Mouse (Mus musculus) thymus, postnatal 36 days (tissue): ENCODE results near the gene Armcx4.
"Not testable (repeated sequence)": the region's sequence is repeated elsewhere in the genome, so short reads cannot be mapped to it uniquely, and the experiment has no call there.

Experiments
- DNase-seq, 2 experiments: peaks; one replicate each; pipeline ENCODE4 v3.0.0; 2022; ENCODE audit warnings: mixed read lengths in 2 of 2

Gene Armcx4

DNA sequence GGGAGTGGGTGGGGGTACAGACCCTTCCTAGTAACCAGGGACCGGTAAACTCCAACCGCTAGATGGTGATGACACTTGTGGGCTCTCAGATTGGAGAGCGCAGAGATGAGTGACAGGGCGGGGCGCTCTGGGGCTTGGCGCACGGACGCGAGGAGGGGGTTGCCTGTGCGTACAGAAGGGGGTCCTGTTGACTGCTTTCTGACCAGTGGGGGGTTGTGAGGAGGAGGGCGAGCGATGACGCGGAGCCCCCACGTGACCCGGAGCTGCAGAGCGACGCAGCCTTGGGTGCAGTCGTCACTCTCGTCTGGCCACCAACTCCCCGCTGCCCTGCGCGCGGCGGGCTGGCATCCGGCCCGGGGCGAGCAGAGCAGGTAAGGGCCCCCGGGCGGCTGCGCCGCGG is at the start of gene Armcx4:
Gene Armcx4, plus strand, starts transcription at position 253 of the 400 bp plus-strand sequence.
- peak; percentile 37 to 52 for DNase-seq

DNA sequence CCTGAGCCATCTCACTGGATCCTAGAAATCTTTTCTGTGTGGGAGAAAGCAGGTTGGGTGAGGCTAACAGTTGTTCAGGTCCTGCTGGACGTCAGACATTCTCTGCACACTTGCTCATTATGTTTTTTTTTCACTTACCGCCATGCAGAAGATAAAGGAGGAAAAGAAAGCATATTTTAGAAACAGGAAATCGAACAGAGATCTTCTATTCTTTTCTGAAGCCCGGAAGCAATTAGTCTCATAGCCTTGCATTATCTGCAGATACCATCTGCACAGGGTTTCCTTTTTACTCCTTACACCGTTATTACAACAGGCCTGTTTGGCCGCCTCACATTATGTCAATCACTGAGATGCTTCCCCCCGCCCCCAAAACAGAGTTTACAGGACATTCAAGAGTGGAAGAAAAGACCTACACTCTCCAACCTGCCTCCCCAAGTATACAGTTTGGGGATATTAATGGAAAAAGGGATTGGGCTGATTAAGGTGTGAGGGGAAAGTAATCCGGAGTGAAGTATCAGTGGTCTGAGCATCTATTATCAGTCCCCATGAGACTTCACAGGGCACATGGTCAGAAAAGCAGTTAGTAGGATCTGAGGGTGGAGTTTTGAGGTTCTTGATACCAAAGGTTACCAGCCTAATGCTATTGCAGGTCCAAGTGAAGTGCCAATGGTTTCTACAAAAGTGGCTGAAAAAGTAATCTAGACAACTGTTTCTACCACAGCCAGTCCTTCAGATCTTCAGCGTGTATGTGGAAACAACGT is 45.1 kb upstream of the Armcx4 start:
- no peak for DNase-seq

DNA sequence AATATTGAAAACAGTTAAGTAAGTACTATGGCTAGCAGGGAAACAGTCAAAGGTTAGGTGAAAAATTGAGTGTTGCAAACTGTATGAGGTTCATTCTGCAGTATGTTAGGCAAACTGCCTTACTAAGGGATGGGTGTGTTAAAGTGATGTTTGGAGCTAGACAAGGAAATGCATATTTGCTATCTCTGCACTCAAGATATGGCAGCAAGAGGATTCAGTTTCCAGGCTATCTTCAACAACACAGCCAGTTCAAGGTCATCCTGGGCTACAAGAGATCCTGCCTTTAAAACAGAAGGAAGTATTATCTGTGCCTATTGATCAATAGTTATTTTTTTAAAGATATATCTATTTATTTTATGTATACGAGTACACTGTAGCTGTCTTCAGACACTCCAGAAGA is 40.0 kb upstream of the Armcx4 start:
- DNase-seq: no peak

DNA sequence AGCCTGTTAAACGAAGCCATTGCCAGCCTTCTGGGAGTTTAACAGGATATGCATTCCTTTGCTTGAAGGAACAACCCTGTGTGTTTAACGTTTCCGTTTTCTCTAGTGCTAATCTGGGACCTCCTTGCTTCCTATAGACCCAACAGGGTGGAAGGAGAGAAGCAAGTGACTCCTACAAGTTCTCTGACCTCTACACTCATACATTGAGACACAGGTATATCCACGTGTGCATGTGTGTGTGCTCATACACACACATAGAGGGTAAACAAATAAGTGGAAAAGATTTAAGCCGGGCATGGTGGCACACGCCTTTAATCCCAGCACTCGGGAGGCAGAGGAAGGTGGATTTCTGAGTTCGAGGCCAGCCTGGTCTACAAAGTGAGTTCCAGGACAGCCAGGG is 38.9 kb upstream of the Armcx4 start:
- no peak for DNase-seq

DNA sequence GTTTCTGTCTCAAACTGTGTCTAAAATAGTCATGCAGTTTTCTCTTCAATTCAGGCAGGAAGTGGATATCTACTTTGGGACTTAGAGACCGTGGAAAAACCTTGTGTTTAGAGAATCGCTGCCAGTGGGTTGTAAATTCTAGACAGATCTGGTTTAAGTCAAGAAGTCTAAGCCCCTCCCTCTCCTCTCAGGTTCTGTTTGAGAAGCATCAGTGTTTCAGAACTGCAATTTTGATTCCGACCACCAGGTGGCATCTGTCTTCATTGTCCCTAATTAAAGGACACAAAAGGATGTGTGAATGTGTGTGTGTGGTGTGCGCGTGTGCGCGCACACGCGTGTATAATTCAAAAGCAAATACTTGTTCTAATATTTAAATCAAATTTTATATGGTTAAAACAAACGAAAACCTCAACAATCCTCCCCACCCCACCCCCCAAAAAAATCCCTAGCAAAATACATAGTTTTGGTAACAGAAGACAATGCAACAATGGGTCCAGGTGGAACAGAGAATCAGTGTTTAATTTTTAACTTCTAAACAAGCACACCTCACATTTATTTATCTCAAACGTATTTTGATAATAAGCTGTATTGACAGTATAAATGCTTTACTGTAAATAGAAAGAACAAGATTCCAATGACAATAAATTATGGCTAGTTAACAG is 38.2 kb upstream of the Armcx4 start:
- DNase-seq: peak; percentile 56 to 66

DNA sequence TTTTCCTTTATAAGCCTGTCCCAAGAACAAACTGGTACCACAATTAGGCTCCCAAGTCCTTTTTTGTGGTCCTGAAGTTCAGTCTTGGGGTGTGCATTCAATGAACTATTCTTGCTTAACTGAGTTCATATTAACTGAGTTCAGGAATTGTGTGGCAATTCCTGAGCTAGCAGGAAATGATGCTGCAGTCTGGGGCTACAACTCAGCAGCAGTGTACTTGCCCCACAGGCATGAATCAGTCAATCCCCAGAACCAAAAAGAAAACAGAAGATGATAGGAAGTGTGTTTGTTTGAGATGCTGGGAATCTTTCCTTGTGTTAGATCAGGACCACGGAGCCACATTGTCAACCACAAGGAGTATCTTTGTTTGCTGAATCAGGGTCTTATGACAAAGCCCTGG is 34.3 kb upstream of the Armcx4 start:
- DNase-seq: no peak

DNA sequence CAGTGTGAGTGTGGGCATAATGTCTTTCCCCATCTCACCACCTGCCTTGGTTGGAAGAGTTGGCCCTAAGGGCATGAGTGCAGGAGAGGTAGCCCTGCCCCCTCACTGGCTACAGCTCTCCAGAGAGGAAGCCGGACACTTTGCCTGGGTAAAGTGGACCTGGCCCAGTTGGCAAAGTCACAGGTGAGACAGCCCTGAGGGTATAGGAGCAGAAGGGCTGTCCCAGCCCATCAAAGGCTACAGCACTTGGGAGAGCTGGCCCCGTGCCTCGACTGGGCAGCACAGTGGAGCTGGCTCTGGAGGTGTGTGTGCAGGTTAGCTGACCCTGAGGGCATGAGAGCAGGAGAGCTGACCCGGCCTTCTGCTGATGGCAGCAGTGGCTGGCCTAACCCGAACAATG is 24.7 kb upstream of the Armcx4 start:
- DNase-seq: no peak

DNA sequence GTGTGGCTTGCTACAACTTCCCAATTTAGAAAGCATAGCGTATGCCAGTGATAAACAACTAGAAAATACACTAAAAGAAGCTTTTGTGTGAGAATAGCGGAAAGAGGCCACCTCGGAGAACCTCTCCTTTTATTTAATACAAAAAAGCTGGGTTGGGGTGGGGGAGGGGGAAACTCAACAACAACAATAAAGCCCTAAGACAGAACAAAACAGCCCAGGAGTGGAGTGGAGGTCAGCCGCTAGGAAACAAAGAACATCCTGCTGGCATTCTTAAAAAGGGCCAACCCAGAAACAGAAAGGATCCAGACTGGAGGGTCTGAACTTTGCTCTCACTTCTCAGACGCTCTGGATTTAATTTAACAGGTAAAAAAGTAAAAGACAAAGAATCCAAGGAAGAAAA is 11.3 kb upstream of the Armcx4 start:
- no peak for DNase-seq

DNA sequence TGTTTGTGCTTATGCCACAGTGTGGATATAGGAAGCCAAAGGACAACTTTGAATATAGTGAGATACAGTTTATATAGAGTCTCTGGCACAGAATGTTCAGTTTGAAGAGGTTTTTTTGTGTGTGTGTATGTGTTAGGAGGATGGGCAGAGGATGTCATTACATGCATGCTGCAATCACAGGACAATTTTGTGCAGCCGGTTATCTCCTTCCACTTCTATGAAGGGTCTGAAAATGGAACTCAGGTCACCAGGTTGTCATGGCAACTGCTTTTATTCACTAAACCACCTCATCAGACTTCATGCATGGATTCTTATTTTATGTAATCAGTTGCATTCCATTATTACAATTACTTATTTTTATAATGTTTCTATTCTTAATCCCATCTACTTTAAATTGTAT is 10.4 kb upstream of the Armcx4 start:
- no peak for DNase-seq

DNA sequence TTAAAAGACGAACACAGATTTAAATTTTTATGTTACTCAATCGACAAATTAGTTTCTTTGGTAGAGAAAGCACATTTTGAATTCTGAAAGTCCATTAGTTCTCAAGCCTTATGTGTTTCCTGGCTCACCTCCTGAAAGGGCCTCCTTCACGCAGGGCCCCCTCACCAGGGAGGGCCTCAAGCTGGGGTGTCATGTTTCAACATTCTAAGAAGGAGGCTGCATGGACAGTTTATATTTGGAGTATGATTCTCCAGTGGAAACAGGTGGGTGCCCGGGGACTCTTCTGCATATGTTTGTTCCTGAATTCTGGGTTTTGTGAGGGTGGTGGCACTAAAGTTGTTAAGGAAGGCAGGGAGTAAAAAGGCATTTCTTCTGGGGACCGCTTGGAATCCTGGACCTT is 1.4 kb upstream of the Armcx4 start:
- no peak for DNase-seq

DNA sequence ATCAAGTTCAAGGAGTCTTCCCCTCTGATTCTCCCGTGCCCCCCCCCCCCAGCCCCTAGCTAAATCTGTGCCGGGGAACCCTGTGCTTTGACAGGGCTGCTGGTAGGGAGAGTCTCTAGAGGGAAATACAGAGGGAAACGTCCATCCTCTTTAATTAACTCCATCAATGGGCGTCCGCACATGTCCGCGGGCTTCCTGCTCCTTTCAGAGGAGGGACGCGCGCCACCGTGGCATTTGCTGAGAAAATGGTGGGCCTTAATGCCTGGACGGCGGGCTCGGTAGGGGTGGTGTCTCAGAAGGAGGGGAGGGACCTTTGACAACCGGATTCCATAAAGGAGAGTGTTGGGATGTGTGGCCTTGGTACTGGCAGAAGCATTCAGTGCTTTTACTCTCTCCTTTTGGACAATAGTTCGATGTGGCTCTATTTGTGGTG is 436 bp downstream of the Armcx4 start:
- peak in 1 of 2 experiments; percentile 3 for DNase-seq

DNA sequence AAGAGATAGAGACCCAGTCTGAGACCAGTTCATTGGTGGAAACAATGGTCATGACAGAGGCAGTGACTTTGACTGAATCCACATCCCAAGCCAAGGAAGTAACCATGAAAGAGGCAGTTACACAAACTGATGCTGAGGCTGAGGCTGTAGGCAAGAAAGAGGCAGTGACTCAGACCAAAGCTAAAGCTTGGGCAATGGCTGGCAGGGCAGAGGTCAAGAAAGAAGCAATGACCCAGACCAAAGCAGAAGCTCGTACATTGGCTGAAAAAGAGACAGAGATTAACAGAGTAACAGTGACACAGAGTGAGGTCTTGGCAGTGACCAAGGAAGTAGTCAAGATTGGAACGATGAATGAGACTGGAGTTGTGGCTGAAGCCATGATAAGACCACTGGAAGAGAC is 3.4 kb downstream of the Armcx4 start:
- no peak for DNase-seq

DNA sequence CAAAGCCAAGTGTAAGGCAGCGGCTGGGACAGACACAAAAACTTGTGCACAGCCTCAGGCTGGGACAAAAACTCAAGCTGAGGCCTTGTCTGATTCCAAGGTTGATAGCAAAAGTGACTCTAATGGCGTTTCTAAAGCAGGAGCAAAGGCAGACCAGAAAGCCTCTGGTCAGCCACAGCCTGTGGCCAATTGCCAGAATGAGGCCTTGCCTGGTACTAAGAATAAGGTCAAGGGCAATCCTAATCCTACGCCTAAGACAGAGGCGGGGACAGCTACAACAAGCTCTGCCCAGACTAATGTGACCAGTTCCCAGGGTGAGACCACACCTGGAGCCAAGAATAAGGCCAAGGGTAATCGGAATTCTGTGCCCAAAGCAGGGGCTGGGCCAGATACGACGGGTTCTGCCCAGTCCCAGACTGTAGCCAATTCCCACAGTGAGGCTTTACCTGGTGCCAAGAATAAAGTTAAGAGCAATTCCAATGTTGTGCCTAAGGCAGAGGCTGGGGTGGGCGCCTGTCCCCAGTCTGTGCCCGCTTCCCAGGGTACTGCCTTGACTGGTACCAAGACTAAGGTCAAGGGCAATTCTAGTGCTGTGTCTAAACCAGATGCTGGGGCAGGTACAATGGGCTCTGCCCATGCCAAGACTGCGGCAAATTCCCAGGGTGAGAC is 4.7 kb downstream of the Armcx4 start:
- no peak for DNase-seq

DNA sequence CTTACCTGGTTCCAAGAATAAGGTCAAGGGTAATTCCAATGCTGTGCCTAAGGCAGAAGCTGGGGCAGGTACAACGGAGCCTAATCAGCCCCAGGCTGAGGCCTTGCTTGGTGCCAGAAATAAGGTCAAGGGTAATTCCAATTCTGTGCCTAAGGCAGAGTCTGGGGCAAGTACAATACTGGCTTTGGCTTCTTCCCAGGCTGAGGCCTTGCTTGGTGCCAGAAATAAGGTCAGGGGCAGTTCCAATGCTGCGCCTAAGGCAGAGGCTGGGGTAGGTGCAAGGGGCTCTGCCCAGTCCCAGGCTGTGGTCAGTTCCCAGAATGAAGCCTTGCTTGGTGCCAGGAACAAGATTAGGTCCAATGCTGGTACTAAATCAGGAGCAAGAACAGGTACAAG is 5.2 kb downstream of the Armcx4 start:
- DNase-seq: no peak

DNA sequence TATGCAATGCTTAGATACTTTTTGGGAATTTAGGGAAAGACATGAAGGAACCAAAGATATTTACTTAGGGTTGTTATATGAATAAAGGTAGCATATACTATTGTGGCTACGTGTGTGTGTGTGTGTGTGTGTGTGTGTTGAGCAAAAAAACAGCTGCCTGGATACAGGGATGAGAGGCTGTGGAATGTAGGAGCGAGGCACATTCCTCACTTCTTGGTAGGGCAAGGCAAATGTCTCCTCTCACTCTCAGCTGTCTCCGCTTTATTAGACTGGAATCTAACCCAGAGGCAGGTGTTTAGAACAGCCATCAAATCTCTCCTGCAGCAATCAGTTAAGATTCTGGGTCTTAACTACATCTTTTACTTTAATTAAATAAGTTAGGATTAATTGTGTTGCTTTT is 30.5 kb downstream of the Armcx4 start:
- DNase-seq: no peak

DNA sequence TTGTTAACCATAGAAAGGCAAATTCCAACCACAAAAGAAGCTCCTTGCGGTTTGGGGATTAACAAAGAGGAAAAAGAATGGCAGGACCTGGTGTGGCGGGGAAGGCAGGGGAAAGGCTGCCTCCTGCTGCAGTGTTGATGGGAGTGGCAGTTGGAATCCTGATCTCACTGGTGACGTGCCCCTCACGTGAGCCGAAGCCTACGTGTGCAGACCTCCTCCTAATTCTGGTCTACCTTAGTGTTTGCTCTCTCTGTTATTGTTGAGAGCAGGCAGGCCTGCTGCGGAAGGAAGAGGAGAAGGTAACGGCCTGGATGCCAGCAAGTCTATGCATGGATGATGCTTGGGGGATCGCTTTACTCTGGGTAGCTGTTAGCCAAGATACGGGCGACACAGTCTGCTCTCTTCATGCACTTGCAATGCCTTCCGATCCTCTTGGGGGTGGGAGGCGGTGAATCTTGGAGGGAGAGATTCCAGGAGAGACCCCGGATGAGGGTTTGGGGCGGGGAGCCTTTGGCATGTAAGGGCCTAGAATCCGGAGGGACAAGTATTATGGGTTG is 31.5 kb downstream of the Armcx4 start, which contains the start of gene Armcx1:
Gene Armcx1, plus strand, starts transcription at position 212 of the 557 bp plus-strand sequence.
- DNase-seq: peak; percentile 30 to 55

DNA sequence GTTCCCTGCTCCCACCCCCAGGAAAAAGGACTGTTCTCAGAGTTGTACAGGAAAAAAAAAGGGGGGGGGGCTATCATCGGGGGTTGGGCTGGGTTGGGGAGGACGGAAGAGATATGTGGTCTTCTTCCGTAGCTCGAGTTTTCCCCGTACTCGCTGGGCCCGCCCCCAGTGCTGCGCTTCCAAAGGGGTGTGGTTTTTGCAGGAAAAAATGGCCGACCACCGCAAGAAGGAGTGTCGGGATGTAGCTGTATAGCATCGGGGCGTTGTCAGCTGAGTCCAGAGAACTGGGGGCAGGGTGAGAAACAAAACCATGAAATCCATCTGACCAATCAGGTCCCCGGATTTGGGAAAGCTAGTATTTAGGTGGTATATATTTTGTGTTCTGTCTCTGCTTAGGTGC is 32.2 kb downstream of the Armcx4 start:
- peak; percentile 23 to 51 for DNase-seq

DNA sequence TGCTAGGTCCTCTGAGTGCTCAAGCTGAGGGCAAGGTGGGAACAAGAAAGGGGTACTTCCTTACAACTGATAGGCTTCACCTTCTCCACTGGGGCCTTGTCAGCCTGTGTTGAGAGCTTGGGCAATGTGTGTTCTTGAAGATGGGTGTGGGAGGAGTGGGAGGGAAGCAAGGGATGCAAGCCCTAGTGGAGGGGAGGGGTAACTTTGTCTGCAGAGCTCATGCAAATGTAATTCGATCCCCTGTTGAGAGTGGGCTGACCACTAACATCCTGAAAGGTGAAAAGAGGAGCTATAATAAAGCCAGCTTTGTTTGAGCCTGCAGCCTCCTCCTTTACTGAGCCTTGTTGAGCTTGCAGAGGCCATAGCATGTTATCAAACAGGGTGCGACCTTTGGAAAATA is 37.4 kb downstream of the Armcx4 start:
- DNase-seq: not testable (repeated sequence)

DNA sequence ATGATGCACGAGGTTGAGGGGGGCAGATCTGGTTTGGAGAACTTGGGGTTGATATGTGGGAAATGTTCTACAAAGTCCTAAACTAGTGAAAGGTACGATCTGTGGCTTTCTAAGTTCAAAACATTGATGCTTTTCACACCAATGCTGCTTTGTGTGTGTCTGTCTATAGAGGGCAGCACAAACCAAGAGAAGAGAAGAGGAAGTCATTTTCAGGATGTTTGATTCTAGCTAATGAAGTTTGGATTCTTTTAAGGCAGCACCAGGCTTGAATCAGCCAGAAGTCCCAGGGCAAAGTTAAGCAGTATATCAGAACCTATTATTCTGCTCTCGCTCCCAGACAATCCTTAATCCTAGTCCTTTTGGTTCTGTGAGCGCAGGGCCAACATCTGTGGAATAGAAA is 43.5 kb downstream of the Armcx4 start:
- no peak for DNase-seq

DNA sequence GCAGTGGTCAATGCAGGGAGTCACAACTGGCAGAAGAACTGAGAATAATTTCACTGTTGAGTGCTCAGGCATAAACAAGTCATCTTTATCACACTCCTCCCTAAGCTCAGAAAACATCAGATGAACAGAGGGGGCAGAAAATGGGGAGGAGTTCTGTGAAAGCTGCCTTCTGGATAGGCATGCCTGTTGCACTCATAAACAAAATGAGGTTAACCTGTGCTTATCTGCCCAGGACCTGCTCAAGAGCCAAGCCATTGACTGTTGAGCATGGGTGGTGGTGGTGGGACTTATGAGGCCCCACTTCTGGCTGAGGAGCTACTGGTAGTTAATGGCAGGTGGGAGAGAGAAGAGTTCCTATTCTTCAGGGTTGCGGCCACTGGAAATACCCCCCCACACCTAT is 51.5 kb downstream of the Armcx4 start:
- DNase-seq: no peak

DNA sequence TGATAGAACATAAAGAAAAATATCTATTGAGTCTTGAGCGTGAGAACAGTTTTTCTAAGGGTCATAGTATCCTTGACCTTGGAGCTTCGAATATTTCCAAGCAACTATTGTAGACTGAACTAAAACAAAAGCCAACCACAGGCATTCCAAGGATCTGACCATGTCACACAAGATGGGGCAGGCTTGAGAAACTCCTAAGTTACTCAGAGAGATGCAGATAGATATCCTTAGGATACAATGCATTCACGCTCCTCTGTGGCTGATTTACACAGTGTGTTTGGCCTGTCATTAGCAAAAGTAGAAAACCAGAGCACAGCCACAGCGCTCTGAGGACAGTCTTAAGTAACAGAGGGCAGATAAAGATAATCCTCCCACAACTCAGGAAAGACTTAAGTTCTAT is 52.8 kb downstream of the Armcx4 start:
- no peak for DNase-seq

DNA sequence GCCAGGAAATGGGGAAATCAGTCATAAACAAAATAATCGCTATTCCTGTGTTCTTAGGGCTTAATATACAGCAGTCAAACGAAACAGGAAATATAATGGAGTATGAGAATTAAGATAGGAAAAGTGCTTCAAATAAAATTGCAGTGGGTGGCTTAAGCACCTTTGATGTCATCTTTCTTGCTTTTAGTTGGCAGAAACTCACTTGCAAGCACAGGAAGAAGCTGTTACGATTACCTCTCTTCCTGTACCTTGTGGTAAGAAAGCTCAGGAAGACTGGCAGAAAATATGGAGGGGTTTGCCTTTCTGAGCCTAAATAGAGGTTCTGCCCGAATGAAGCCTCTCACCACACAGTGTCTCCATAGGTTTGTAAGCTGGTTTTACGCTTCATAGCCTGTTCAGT is 55.5 kb downstream of the Armcx4 start:
- DNase-seq: no peak
